Mouse (Mus musculus): ENCODE results near the gene Bcas1. TPM values are rescaled to one million over a fixed set of nuclear protein-coding genes. Genes with fewer than 3 reads are reported as not detected.

Gene Bcas1
- polyA plus RNA-seq, 1 experiment from 2014 or later = 0.23 TPM

GRCm38 (mm10) chr2:170410677-170411489, 16.8 kb downstream of the Bcas1 start:
- peak; percentile 64 for DNase-seq (ENCODE audit: low spot score)
- peaks cover 42% of the 10 kb centered on the region for H3K27me3 ChIP-seq (ENCODE audit: low read depth, poor library complexity, severe bottlenecking)
- H3K36me3 ChIP-seq = no peaks in the 10 kb centered on the region
- peaks cover 21% of the 10 kb centered on the region for H3K4me1 ChIP-seq
- peak overlapping the region; percentile 47 for H3K4me3 ChIP-seq
- H3K27ac ChIP-seq = peak overlapping the region; percentile 73
- WGBS = 15% methylated on average over 23 of the region's 23 CpGs
- no peaks in the 10 kb centered on the region for H3K9me3 ChIP-seq (replicated peaks)

DNA sequence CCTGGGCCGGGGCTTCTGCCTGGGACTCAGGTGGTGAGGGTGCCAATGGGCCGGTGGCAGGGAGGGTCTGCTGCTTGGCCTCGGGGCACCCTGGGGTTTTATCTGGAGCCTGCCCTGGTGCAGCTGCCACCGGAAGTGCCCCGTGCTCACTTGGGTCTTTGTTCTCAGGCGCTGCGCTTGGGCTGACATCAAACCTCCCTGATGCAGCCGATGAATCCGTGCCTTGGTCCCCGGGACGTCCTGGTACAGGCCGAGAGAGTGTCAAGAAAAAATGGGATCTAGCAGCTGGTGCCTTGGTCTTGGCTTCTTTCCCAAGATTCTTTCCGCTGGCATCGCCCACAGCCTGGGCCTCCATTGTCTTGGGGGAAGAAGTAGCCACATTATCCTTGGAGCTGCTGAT, 21.2 kb downstream of the Bcas1 start:
- Histone ChIP-seq H3K4me3 (no peak overlapping the region), H3K27ac (no peak overlapping the region), H3K36me3 (no peaks in the 10 kb centered on the region), H3K4me1 (peaks cover 33% of the 10 kb centered on the region), H3K9me3 (replicated peaks) (no peaks in the 10 kb centered on the region), H3K27me3 (ENCODE audit: low read depth, poor library complexity, severe bottlenecking) (peaks cover 44% of the 10 kb centered on the region)
- WGBS = 80% methylated on average over 14 of the region's 14 CpGs
- no peak for DNase-seq (ENCODE audit: low spot score)

DNA sequence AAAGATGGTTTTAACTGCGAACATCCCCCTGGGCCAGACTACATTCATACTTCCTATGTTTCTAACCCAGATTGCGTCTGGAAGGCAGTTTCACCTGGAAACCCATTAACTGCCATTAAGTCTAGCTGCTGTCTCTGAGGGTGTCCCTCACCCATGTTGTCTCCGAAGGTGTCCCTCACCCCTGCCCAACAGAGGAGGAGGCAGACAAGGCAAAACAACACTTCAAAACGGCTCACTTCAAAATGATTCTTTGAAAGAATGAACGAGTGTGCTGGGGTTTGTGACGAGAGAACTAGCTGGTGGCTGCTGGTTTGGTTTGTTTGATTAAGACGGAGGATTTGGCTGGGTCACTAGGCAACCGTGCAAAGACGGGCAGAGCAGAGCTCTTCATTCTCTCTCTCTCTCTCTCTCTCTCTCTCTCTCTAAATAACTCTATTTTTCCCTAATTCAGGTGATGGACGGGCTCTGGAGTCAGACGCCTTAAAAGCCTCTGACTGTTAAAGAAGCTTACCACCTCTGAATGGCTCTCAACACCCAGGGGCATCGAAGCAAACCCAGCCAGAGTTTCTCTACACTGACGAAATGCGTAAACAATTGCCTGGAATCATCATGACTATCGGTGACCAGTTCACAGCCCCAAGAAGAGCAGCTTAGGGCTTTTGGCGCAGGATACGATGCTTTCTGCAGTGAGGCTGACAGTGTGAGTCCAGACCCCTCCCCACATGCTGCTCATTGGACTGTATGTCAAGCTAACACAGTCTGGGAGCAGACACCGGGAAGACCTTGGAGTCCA, 22.7 kb downstream of the Bcas1 start:
- Histone ChIP-seq H3K36me3 (no peaks in the 10 kb centered on the region), H3K27ac (no peak overlapping the region), H3K4me1 (peaks cover 38% of the 10 kb centered on the region), H3K4me3 (no peak overlapping the region), H3K27me3 (ENCODE audit: low read depth, poor library complexity, severe bottlenecking) (peaks cover 30% of the 10 kb centered on the region), H3K9me3 (replicated peaks) (no peaks in the 10 kb centered on the region)
- no peak for DNase-seq (ENCODE audit: low spot score)
- 33% methylated on average over 18 of the region's 18 CpGs for WGBS

GRCm38 (mm10) chr2:170403666-170404385, 23.8 kb downstream of the Bcas1 start:
- H3K9me3 ChIP-seq (replicated peaks) = no peaks in the 10 kb centered on the region
- H3K27me3 ChIP-seq (ENCODE audit: low read depth, poor library complexity, severe bottlenecking) = peaks cover 20% of the 10 kb centered on the region
- no peak overlapping the region for H3K4me3 ChIP-seq
- peaks cover 38% of the 10 kb centered on the region for H3K4me1 ChIP-seq
- no peak for DNase-seq (ENCODE audit: low spot score)
- no peaks in the 10 kb centered on the region for H3K36me3 ChIP-seq
- H3K27ac ChIP-seq = no peak overlapping the region
- 35% methylated on average over 10 of the region's 10 CpGs for WGBS

DNA sequence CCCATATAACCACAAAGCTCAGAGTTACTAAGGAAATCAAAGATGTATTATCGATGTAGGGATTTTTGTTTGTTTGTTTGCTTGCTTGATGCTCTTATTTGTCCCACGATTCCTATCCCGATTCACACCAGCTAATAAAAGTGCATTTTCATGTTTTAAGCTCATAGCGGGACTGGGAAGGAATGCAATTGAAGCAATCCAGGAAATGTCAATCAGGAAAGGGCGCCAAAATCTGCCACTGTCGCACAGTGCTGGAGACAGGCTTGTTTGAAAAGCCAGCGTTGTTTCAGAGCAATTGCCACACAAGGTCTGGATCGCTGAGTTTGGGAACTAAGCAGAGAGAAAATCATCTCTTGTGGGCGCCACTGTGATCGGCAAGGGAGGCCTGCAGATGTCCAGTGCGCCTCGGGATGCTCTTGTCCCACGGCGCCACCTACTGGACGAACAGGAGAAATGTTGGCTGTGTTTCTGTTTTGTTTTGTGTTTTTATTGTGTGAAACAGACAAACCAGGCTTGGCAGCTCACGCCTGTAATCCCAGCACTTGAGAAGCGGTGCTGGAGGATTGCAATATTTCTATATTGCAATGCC, 26.3 kb downstream of the Bcas1 start:
- Histone ChIP-seq H3K4me3 (peak overlapping the region; percentile 48), H3K27ac (peak overlapping the region; percentile 74), H3K27me3 (ENCODE audit: low read depth, poor library complexity, severe bottlenecking) (peaks cover 12% of the 10 kb centered on the region; the same call in 1 of the 2 replicates), H3K9me3 (replicated peaks) (no peaks in the 10 kb centered on the region), H3K36me3 (no peaks in the 10 kb centered on the region), H3K4me1 (peaks cover 36% of the 10 kb centered on the region)
- WGBS = 2% methylated on average over 17 of the region's 17 CpGs
- DNase-seq (ENCODE audit: low spot score) = peak; percentile 88

GRCm38 (mm10) chr2:170400666-170401065, 27.0 kb downstream of the Bcas1 start:
- peak overlapping the region; percentile 74 for H3K27ac ChIP-seq
- H3K9me3 ChIP-seq (replicated peaks) = no peaks in the 10 kb centered on the region
- peak; percentile 54 for DNase-seq (ENCODE audit: low spot score)
- H3K36me3 ChIP-seq = no peaks in the 10 kb centered on the region
- whole genome bisulfite sequencing = 1% methylated on average over 10 of the region's 10 CpGs
- H3K27me3 ChIP-seq (ENCODE audit: low read depth, poor library complexity, severe bottlenecking) = peaks cover 11% of the 10 kb centered on the region; the same call in 1 of the 2 replicates
- H3K4me3 ChIP-seq = peak overlapping the region; percentile 48
- H3K4me1 ChIP-seq = peaks cover 34% of the 10 kb centered on the region

DNA sequence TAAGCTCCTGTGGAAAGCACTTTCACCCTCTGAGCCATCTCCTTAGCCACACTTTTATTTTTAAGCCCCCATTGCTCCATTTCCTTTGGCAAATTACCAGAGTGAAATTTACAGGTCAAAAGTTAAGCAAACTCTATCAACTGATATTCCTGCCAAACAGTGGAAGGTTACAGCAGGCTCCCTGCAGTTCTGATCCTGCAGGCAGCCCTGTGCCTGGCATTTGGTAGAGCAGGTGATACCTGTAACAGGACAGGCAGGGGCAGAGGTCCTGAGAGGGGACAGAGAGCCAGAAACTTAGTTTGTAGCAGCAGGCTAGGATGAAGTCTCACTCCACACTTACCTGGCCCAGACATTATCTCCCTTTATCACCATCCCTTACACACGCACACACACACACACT, 35.7 kb downstream of the Bcas1 start:
- no peak overlapping the region for H3K27ac ChIP-seq
- no peak overlapping the region for H3K4me3 ChIP-seq
- H3K27me3 ChIP-seq (ENCODE audit: low read depth, poor library complexity, severe bottlenecking) = no peaks in the 10 kb centered on the region
- 96% methylated on average over 1 of the region's 1 CpGs for WGBS
- no peak for DNase-seq (ENCODE audit: low spot score)
- no peaks in the 10 kb centered on the region for H3K9me3 ChIP-seq (replicated peaks)
- peaks cover 3% of the 10 kb centered on the region; the same call in 1 of the 2 replicates for H3K4me1 ChIP-seq
- no peaks in the 10 kb centered on the region for H3K36me3 ChIP-seq

DNA sequence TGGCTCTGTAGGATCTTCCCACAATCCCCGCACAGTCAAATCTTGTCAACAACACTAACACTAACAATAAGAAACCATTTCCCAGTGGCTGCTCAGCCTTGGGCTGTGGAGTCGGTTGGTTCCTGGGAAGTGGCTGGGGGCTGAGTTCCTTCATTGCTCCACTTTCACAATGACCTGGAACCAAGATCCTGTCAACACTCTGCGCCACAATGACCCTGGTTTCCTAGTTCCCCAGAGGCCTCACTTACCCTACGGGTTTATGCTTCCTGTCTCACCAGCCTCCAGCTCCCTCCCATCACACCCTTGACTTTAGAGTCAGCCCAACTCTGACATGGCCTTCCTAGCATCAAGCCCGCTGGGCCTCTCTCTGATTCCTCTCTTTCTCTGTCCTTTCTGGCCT, 39.3 kb downstream of the Bcas1 start:
- Histone ChIP-seq H3K4me1 (peaks cover 3% of the 10 kb centered on the region; the same call in 1 of the 2 replicates), H3K27me3 (ENCODE audit: low read depth, poor library complexity, severe bottlenecking) (no peaks in the 10 kb centered on the region), H3K36me3 (no peaks in the 10 kb centered on the region), H3K27ac (no peak overlapping the region; the same call in 1 of the 2 replicates), H3K4me3 (no peak overlapping the region), H3K9me3 (replicated peaks) (no peaks in the 10 kb centered on the region)
- WGBS = 81% methylated on average over 5 of the region's 5 CpGs
- no peak for DNase-seq (ENCODE audit: low spot score)

- Histone ChIP-seq H3K27ac (no peak overlapping the region), H3K36me3 (no peaks in the 10 kb centered on the region), H3K9me3 (replicated peaks) (no peaks in the 10 kb centered on the region), H3K4me1 (peaks cover 3% of the 10 kb centered on the region; the same call in 1 of the 2 replicates), H3K4me3 (no peak overlapping the region), H3K27me3 (ENCODE audit: low read depth, poor library complexity, severe bottlenecking) (no peaks in the 10 kb centered on the region)
- no peak for DNase-seq (ENCODE audit: low spot score)
- 94% methylated on average over 1 of the region's 1 CpGs for WGBS
Measured at GRCm38 (mm10) chr2:170385556-170385955, 42.1 kb downstream of the Bcas1 start.

GRCm38 (mm10) chr2:170384770-170385169, 42.9 kb downstream of the Bcas1 start:
- no peak overlapping the region for H3K27ac ChIP-seq
- no peak overlapping the region for H3K4me3 ChIP-seq
- H3K4me1 ChIP-seq = peaks cover 3% of the 10 kb centered on the region; the same call in 1 of the 2 replicates
- H3K36me3 ChIP-seq = no peaks in the 10 kb centered on the region
- H3K27me3 ChIP-seq (ENCODE audit: low read depth, poor library complexity, severe bottlenecking) = no peaks in the 10 kb centered on the region
- DNase-seq (ENCODE audit: low spot score) = no peak
- WGBS = 93% methylated on average over 1 of the region's 1 CpGs
- no peaks in the 10 kb centered on the region for H3K9me3 ChIP-seq (replicated peaks)

- DNase-seq (ENCODE audit: low spot score) = no peak
- H3K4me3 ChIP-seq = no peak overlapping the region
- no peaks in the 10 kb centered on the region for H3K36me3 ChIP-seq
- WGBS = 91% methylated on average over 10 of the region's 10 CpGs
- no peaks in the 10 kb centered on the region for H3K27me3 ChIP-seq (ENCODE audit: low read depth, poor library complexity, severe bottlenecking)
- H3K9me3 ChIP-seq (replicated peaks) = no peaks in the 10 kb centered on the region
- no peaks in the 10 kb centered on the region for H3K4me1 ChIP-seq
- H3K27ac ChIP-seq = no peak overlapping the region
Measured at GRCm38 (mm10) chr2:170373391-170373790, 54.3 kb downstream of the Bcas1 start.

DNA sequence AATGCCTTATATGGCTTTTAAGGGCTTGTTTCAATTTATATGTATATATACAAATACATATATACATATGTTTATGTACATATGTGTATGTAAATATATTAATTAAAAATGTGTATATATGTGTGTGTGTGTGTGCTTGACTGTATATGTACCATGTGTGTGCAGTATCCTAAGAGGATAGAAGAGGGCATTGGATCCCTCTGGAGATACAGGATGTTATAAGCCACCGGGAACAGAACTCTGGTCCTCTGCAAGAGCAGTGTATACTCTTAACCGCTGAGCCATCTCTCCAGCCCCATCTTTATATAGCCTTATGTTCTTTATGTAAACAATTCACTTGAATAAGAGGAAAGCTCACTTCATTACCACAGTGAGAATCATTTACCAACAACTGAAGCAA, 62.0 kb downstream of the Bcas1 start:
- Histone ChIP-seq H3K9me3 (replicated peaks) (no peaks in the 10 kb centered on the region), H3K27ac (no peak overlapping the region), H3K36me3 (no peaks in the 10 kb centered on the region), H3K27me3 (ENCODE audit: low read depth, poor library complexity, severe bottlenecking) (no peaks in the 10 kb centered on the region), H3K4me3 (no peak overlapping the region), H3K4me1 (no peaks in the 10 kb centered on the region)
- DNase-seq (ENCODE audit: low spot score) = no peak
- WGBS = 93% methylated on average over 2 of the region's 2 CpGs

Data from limb, embryonic 10.5 days (tissue).